Mouse (Mus musculus): ENCODE measurements around the gene Dock8.
A peak's percentile ranks its signal among the peaks of the same experiment; 100 is the strongest.

Dock8 gene

GRCm38 (mm10) chr19:25206969-25207368 is 207.6 kb downstream of the Dock8 start:
- no peak for DNase-seq

GRCm38 (mm10) chr19:25207731-25208361 is 208.5 kb downstream of the Dock8 start:
- DNase-seq, result no peak

GRCm38 (mm10) chr19:25208596-25209110 is 209.3 kb downstream of the Dock8 start:
- DNase-seq, result no peak

- no peak for DNase-seq
Observed at GRCm38 (mm10) chr19:25220611-25221010, 221.3 kb downstream of the Dock8 start.

GRCm38 (mm10) chr19:25221964-25222640 is 222.8 kb downstream of the Dock8 start:
- DNase-seq, result no peak

- no peak for DNase-seq
Observed at GRCm38 (mm10) chr19:25230058-25230974, 231.0 kb downstream of the Dock8 start.

- DNase-seq, result no peak
Observed at GRCm38 (mm10) chr19:25230975-25231334, 231.6 kb downstream of the Dock8 start.

- DNase-seq, result no peak
Observed at GRCm38 (mm10) chr19:25232032-25232431, 232.7 kb downstream of the Dock8 start.

GRCm38 (mm10) chr19:25236596-25237491 is 237.5 kb downstream of the Dock8 start, which contains the start of gene Kank1:
TSS of gene Kank1 (plus strand) at chr19:25236975.
- peak; percentile 56 for DNase-seq

GRCm38 (mm10) chr19:25237492-25238040 is 238.2 kb downstream of the Dock8 start:
- no peak for DNase-seq

GRCm38 (mm10) chr19:25238121-25238520 is 238.8 kb downstream of the Dock8 start:
- no peak for DNase-seq

- no peak for DNase-seq
Observed at GRCm38 (mm10) chr19:25243566-25243965, 244.2 kb downstream of the Dock8 start.

- DNase-seq, result no peak
Observed at GRCm38 (mm10) chr19:25246062-25246461, 246.7 kb downstream of the Dock8 start.

GRCm38 (mm10) chr19:25247858-25248552 is 248.7 kb downstream of the Dock8 start:
- DNase-seq, result no peak

GRCm38 (mm10) chr19:25249230-25249629 is 249.9 kb downstream of the Dock8 start:
- no peak for DNase-seq

- no peak for DNase-seq
Observed at GRCm38 (mm10) chr19:25251610-25252140, 252.3 kb downstream of the Dock8 start.

Measured in thymus, postnatal 14 days (tissue).